Mouse (Mus musculus) granulocyte monocyte progenitor cell, adult 5-6 weeks (primary cell): ENCODE measurements at regions not wholly inside any gene's neighbourhood (a gene's known extent, or its start where the extent isn't known, plus 50 kb on each side); places are given as distances from the start of the nearest gene placed in this dataset.

Experiments used
- ATAC-seq: replicated peaks from 2 replicates; pipeline ENCODE4 v1.8.0; 2016; ENCODE audit warnings: mild to moderate bottlenecking, moderate TSS enrichment, inconsistent platforms; ENCODE audit not compliant: poor library complexity, severe bottlenecking

- no peak for ATAC-seq
Observed at GRCm38 (mm10) chr1:151045334-151045733, 52.1 kb upstream of the Hmcn1 start.

DNA sequence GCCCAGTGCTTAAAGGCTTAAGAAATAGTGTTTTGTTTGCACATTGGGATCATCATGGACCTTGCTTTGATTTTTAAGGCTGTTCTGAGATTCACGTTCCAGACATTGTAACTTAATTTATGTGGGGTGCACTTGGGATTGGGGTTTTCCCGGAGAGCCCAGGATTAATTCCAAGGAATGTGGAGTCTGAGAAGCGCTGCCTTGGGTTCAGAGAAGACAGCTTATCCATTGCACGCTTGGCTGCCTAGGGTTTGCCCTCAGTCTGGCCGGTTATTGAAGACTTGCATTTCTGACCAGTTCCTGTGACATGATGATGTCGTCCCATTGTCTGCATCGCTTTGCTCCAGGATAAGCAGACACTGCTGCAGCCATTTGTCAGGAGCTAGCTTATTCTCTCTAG, 53.4 kb upstream of the Hmcn1 start:
- ATAC-seq: no peak

GRCm38 (mm10) chr1:151049726-151050506, 56.7 kb upstream of the Hmcn1 start:
- ATAC-seq: no peak

GRCm38 (mm10) chr1:151050507-151050816, 57.2 kb upstream of the Hmcn1 start:
- ATAC-seq: no peak

GRCm38 (mm10) chr1:151053268-151053667, 60.0 kb upstream of the Hmcn1 start:
- no peak for ATAC-seq

DNA sequence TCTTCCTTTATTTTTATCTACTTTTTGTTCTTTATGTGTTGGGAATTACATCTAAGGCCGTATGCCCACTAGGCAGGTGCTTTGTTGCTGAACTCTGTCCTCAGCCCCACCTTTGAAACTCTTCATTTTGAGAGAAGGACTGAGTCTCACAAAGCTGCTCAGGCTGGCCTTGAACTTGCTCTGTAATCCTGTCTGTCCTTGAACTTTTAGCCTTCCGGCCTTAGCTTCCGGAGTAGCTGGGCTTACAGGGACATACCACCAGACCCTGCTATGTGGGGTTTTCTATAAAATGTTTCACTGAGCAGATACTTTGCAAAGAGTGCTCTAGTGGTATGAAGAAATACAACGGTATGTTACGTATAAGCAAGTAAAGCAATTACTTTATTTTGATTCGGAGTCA, 62.2 kb upstream of the Hmcn1 start:
- ATAC-seq: no peak

DNA sequence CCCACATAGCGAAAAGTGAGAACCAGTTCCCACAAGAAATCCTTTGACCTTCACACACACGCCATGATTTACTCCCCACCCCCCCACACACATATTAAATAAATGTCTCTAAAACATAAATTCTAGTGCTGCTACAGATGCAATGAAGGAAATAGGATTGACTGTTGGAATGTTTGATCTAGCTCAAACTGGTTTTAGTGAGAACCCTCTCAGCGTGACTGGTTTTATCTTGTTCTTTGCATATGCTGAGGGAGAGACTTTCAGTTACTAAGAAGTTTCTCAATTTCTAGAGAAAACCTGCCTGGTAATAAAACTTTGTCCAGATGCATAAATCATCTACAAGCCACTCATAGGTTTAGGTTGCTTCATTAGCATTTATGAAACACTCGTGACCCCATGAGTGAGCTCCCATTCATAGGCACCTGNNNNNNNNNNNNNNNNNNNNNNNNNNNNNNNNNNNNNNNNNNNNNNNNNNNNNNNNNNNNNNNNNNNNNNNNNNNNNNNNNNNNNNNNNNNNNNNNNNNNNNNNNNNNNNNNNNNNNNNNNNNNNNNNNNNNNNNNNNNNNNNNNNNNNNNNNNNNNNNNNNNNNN, 66.4 kb upstream of the Hmcn1 start:
- ATAC-seq: no peak

GRCm38 (mm10) chr1:151065090-151065567, 71.9 kb upstream of the Hmcn1 start:
- peak; percentile 57 for ATAC-seq

GRCm38 (mm10) chr1:151066379-151067128, 73.3 kb upstream of the Hmcn1 start:
- no peak for ATAC-seq

- ATAC-seq: peak; percentile 76
Observed at GRCm38 (mm10) chr1:151074508-151075314, 81.5 kb upstream of the Hmcn1 start.

DNA sequence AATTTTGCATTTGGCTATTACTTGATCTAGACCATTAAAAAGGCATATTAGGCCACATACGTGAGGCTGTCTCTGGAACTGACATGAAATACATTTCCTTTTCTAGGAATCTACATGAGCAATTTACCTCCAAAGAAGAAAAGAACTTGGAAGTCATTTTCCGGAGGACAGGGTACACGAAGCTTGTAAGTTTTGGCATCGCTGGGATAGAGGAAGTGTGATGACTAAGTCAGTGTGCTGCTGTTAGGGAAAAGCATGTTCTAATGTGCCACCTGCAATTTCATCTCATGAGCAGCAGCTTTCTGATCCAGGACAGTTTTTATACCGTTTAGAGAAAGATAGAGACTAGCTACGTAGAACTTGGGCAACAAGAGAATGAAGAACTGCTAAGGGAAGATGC, 82.3 kb upstream of the Hmcn1 start:
- no peak for ATAC-seq

DNA sequence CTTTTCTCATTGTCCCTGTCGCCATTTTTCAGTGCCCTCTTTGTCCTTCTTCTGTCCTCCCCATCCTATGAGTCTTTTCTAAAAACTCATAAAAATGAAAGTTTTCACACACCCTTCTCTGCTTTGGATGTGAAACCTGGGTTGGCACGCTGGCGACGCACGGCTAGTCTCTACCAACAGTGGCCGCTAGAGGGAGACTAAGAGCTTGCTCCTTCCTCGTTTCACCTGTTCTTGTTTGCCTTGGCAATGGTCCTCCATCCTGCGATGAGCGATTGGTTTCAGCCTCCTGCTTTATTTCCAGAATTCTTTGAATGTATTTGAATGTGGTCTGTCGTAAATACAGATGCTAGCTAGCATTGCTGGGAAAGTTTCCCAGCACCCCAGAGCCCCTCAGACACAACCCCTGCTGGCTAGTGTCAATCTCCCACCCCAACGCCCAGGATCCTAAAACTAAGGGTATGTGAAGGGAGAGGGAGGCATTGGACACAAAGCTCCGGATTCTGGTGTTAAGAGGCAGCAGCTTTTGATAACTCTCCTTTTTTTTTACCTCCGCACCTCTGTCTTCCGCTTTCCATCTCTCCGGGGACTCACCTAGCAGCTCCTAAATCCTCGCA, 85.8 kb upstream of the Hmcn1 start:
- peak; percentile 57 for ATAC-seq

GRCm38 (mm10) chr1:151079614-151080360, 86.6 kb upstream of the Hmcn1 start:
- no peak for ATAC-seq

DNA sequence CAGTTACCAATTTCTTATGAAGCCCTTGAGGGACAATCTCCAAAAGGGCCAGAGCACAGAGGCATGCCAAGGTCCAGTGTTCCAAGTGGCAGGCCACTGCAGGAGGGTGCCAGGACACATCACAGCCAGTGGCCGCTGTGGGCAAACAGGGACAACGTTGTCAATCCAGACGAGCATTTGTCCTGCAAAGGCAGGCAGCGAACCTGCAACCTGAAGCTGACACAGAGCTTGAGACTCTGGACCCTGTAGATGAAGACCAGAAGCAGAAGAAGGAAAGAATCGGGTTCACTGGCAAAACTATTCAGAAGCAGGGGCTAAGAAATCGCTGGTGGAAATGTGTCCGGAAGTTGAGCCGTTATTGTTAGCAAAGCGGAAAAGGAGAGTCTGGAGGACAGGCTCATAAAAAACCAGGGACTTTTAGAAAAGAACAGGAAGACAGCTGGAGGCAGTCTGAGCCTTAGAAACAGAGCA, 87.3 kb upstream of the Hmcn1 start:
- ATAC-seq: no peak

GRCm38 (mm10) chr1:151082510-151083033, 89.3 kb upstream of the Hmcn1 start:
- ATAC-seq: no peak

DNA sequence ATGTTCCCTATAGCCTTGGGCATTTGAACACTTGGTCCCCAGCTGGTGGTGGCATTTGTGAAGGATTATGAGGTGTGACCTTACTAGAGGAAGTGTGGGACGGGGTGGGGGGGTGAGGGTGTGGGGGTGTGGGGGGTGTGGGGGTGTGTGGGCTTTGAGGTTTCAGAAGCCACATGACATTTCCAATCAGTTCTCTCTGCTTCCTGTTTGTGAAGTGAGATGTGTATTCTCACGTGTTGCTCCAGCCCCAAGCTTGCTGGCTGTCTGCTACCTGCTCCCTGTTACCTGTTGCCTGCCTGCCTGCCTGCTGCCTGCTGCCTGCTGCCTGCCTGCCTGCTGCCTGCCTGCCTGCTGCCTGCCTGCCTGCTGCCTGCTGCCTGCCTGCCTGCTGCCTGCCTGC, 90.6 kb upstream of the Hmcn1 start:
- peak; percentile 69 for ATAC-seq

DNA sequence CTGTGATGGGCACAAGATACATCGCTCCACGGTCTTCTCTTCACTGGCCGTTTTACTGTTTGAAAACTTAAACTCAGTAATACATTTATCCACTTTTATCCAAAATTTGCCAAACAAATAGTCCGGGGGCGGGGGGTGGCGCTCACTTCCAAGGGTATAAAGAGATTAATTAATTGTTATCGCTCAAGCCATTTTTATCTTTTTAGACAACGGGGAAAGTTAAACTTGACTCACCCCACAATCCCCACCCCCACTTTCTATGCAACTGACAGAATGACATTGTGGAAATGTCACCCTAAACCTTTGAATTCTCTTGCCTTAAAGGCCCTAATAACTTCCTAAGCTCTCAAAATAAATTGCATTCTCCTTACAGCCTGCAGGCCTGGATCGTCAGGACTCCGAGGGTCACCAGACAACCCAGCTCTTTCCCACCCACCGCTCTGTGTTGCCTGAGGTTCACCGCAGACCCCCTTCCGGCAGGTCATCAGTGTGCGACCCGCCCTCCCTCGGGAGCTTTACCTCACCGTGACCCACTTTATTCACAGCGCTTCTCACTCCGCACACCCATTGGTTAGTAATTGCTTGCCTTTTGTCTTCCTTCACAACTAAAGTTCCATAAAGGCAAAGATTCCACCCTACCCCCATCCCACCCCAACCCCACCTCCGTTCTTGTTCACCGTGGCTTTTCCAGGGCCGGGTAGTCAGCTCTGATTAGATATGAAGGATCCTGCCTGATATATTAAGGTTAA, 93.0 kb upstream of the Hmcn1 start:
- no peak for ATAC-seq

DNA sequence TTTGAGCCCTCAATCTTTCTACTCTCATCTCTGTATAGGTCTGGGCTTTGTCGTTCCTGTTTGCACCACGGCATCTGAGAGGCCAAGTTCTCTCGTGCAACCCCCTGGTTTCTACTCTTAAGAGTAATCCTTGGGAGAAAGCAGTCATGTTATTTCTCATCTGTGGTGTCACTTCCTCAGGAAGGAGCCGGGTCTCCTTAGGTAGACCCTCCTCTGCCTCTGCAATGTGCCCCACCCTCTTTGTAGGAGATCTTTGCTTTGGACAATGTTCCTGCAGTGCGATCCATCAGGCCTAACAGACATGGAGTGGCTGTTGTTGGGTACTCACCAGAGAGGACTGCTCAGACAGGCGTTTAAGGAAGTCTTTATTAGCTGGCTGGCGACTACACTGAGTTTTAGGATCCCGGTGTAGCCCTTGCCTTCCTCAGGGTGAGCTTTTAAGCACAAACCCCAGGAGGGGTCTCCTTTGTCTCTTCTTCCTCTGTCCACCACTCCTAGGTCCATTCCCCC, 94.0 kb upstream of the Hmcn1 start:
- ATAC-seq: peak; percentile 40; the same call in 1 of the 2 replicates
